Mouse (Mus musculus) monocyte, adult 59 days (primary cell): Measurements from ENCODE around the gene Pou2f3. TPM values are rescaled to one million over a fixed set of nuclear protein-coding genes. Genes with fewer than 3 reads are reported as not detected.

Experiments used
- total RNA-seq, 2 experiments: library from RNA; stranded (reverse); gene quantifications; one replicate each; pipeline ENCODE4 v1.2.4; 2023

Gene Pou2f3
- total RNA-seq, result not detected

DNA sequence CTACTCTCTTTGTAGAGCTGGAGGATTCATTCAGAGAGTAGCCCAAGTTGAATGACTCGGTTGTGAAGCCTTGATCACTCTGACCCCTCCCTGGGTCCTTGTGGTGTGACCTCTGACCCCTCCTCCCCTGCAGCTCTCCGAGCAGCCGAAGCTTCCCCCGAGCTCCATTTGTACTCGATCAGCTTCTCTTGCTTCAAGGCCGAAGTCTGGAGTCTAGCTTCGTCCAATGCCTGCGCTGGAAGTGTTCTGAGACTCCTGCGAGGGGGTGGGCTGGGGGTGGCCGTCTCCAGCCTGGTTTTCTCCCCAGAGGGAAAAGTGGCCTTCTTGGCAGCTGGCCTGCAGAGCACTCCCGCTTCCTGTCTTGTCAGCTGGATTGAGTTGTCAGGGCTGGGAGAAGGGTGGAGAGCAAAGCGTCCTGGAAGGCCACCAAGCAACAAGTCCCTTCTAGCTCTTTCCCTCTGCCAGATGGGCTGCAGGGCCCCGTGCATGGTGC, at the start of gene Pou2f3:
Gene Pou2f3, minus strand, starts transcription at position 180 of the 493 bp plus-strand sequence.

DNA sequence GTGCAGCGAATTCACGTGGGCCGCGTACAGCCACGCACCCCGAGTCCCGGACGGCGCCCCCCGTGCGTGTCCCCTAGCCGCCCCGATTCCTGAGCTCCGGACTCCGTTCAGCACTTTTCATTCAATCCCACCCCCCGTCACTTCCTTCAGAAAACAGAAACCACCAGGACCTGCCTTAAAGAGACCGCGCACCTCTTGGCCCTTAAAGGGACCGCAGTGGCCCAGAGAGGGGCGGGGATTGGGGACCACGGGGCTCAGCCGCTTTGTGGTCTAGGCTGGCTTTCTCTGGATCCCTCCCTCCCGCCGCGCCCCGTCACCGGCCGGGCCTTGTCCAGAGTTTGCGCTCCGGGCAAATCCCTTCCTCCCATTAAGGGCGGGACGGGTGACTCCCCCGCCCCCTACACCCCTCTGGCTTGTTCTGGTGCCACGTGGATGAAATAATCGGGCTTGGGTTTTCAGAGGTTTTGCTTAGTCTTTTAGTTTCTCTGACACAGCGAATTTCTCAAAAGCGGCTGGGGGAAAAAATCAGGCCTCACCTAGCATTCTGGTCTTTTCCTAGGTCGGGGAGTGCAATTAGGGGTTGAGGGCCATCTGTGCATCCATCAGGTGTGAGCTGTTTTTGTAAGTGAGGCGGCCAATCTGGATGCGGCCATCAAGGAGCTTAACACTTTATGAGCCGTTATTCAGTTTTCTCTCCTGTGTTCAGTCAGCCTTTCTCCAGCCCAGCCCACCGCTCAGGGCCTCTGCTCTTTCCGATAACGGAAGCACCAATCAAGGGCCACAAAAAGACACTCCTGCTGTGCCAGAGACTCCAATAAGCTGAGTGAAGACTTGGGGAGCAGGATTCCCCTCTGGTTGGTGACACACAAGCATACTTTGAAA, 29.8 kb upstream of the Pou2f3 start, which contains the start of gene Oaf:
Gene Oaf, minus strand, starts transcription at position 200 of the 882 bp plus-strand sequence.

DNA sequence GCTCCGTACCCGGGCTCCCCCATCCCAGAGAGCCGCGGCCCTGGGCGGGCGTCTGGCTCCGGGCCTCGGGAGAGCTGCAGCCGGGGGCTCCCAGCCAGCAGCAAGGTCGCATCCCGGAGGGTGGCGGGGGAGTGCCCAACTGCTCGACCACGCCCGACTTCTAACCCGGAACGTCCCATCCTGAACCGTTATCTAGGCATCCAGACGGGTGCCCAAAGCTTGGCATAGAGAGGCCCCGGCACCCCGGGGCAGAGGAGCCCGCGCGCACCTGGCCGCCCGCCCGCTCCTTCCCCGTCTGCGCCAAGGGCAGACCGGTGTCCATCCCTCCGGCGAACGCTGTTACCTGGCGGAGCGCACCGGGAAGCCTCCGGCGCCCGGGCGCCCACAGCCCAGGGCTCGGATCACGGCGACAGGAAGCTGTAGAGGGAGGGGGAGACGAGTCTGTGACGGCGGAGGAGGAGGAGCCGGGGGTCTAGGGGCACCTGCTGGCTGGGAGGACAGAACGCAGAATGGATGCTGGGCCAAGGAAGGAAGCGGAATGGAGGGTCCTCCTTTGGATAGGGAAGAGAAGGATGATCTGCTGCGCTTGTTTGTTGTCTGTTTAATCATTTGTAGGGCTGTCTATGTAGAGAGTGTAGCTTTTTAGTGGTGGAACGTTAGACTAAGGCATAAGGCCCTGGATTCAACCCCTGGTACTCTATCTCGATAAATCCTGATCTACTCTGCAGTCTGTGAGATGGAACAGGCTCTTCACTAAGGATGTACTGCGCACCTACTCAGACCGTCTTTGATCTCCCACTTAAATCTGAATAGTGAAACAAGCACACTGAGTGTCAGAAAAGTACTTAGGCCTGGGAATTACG, 93.8 kb downstream of the Pou2f3 start, which contains the start of gene Tmem136:
Gene Tmem136, minus strand, starts transcription at position 437 of the 863 bp plus-strand sequence.

DNA sequence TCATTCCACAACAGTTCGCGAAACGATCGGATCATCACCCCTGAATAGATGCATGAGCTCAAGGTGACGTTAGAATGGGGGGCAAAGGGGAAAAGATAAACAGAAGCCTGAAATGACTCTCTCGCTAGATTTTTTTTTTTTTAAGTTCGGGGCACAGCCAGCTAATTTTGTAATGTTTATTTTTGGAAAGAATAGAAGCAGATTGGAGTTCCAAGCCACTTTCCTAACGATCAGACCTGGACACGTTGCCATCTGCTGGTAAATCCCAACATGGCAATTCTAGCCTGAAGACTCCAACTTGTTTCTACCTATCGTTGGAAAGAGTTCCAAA, 103.0 kb downstream of the Pou2f3 start, which contains the start of gene Arhgef12:
Gene Arhgef12, minus strand, starts transcription at position 53 of the 331 bp plus-strand sequence.

Other genes starting within 250 kb of the Pou2f3 start
- 10 to 100 TPM; 11.2 to 15.3 TPM for gene Arhgef12, start 103.1 kb downstream of the Pou2f3 start, total RNA-seq
- not detected for gene Tmem136, start 93.8 kb downstream of the Pou2f3 start, total RNA-seq
- 1 to 10 TPM; 4.8 to 5.1 TPM for gene Oaf, start 29.5 kb upstream of the Pou2f3 start, total RNA-seq
- gene Trim29, start 100.5 kb upstream of the Pou2f3 start, total RNA-seq, result under 1 TPM in 1 of 2 experiments, not detected in 1; 0.39 TPM